ENCODE assay signal across 11 mouse cellular contexts in genomic region chr19:16160759-16161158, GRCm38 (mm10). TPM values are rescaled to one million over a fixed set of nuclear protein-coding genes. Genes with fewer than 3 reads are reported as not detected.
DNase-seq lines count a peak whose midpoint lies in the region; ATAC-seq and TF ChIP-seq lines count a peak whose summit lies in the region.
"Had no signal": no experiment of that assay in that cellular context is flagged by ENCODE, and none has a peak within 500 bp of the region (broad histone marks: within the 10 kb centered on the region; RNA-seq: fewer than 3 reads in every experiment).

No protein-coding gene starts in this region.

- DNase-seq in hindbrain, embryonic 10.5 days (ENCODE audit: low spot score): no peak
- DNase-seq in urinary bladder, postnatal 14 days (ENCODE audit: low spot score): peak; percentile 34
- DNase-seq in urinary bladder, adult 18-20 months (ENCODE audit: low spot score in 2 of 2): no peak
- no peak for DNase-seq in liver, postnatal 0 days
- DNase-seq in cerebellum, adult 9-10 months: no peak
- DNase-seq: cerebellum, postnatal 36 days; kidney, adult 9 months; right cerebral cortex, postnatal 14 days had no signal

- 78% methylated on average over 2 of the region's 2 CpGs for WGBS in hindbrain, embryonic 12.5 days
- 87% methylated on average over 2 of the region's 2 CpGs for WGBS in hindbrain, embryonic 10.5 days
- 72% methylated on average over 2 of the region's 2 CpGs for WGBS in hindbrain, embryonic 16.5 days
- WGBS in liver, postnatal 0 days (ENCODE audit: insufficient replicate concordance): 83% methylated on average over 2 of the region's 2 CpGs

- H3K36me3 ChIP-seq in hindbrain, embryonic 12.5 days: no peaks in the 10 kb centered on the region
- H3K36me3 ChIP-seq in hindbrain, embryonic 10.5 days: no peaks in the 10 kb centered on the region; the same call in 1 of the 2 replicates
- no peaks in the 10 kb centered on the region; the same call in 1 of the 2 replicates for H3K36me3 ChIP-seq in hindbrain, embryonic 16.5 days (ENCODE audit: control insufficient read depth, insufficient read depth, low read length)
- H3K36me3 ChIP-seq in liver, postnatal 0 days (replicated peaks; ENCODE audit: insufficient read depth, low read length): no peaks in the 10 kb centered on the region

- H3K4me3 ChIP-seq in hindbrain, embryonic 12.5 days: no peak overlapping the region
- H3K4me3 ChIP-seq in hindbrain, embryonic 10.5 days: no peak overlapping the region
- no peak overlapping the region for H3K4me3 ChIP-seq in hindbrain, embryonic 16.5 days (ENCODE audit: low read length)
- H3K4me3 ChIP-seq in liver, postnatal 0 days (ENCODE audit: low read depth, low read length): no peak overlapping the region
- H3K4me3 ChIP-seq: limb, embryonic 13.5 days had no signal

- H3K27ac ChIP-seq in hindbrain, embryonic 12.5 days: no peak overlapping the region
- no peak overlapping the region for H3K27ac ChIP-seq in hindbrain, embryonic 10.5 days
- H3K27ac ChIP-seq in hindbrain, embryonic 16.5 days (ENCODE audit: low read depth, low read length): no peak overlapping the region
- H3K27ac ChIP-seq in liver, postnatal 0 days (ENCODE audit: low read depth): no peak overlapping the region
- H3K27ac ChIP-seq: limb, embryonic 13.5 days had no signal

- no peak for TF ChIP-seq CTCF in liver, postnatal 0 days (IDR thresholded peaks at IDR 0.05; ENCODE audit: low read depth)

- H3K27me3 ChIP-seq in hindbrain, embryonic 12.5 days: no peaks in the 10 kb centered on the region
- H3K27me3 ChIP-seq in hindbrain, embryonic 10.5 days (ENCODE audit: insufficient read depth, poor library complexity, severe bottlenecking): no peaks in the 10 kb centered on the region
- no peaks in the 10 kb centered on the region for H3K27me3 ChIP-seq in hindbrain, embryonic 16.5 days (replicated peaks; ENCODE audit: control insufficient read depth, insufficient read depth, low read length)
- no peaks in the 10 kb centered on the region for H3K27me3 ChIP-seq in liver, postnatal 0 days (ENCODE audit: insufficient read depth, low read length)
- H3K27me3 ChIP-seq: limb, embryonic 13.5 days had no signal

- no peaks in the 10 kb centered on the region for H3K9me3 ChIP-seq in hindbrain, embryonic 12.5 days (replicated peaks)
- no peaks in the 10 kb centered on the region for H3K9me3 ChIP-seq in hindbrain, embryonic 10.5 days
- H3K9me3 ChIP-seq in hindbrain, embryonic 16.5 days (ENCODE audit: control insufficient read depth, low read length): no peaks in the 10 kb centered on the region
- H3K9me3 ChIP-seq in liver, postnatal 0 days (ENCODE audit: low read length): no peaks in the 10 kb centered on the region
- H3K9me3 ChIP-seq: limb, embryonic 13.5 days had no signal

- TF ChIP-seq EP300 in liver, postnatal 0 days (IDR thresholded peaks at IDR 0.05; ENCODE audit: low read depth): no peak

- H3K4me2 ChIP-seq in hindbrain, embryonic 12.5 days (replicated peaks): no peak overlapping the region
- H3K4me2 ChIP-seq in hindbrain, embryonic 16.5 days (ENCODE audit: low read length): no peak overlapping the region
- H3K4me2 ChIP-seq in liver, postnatal 0 days (ENCODE audit: low read depth, low read length): no peak overlapping the region
- H3K4me2 ChIP-seq: limb, embryonic 13.5 days had no signal

- H3K9ac ChIP-seq in hindbrain, embryonic 12.5 days: no peak overlapping the region
- H3K9ac ChIP-seq in hindbrain, embryonic 16.5 days (ENCODE audit: low read depth, low read length): no peak overlapping the region
- no peak overlapping the region for H3K9ac ChIP-seq in liver, postnatal 0 days (replicated peaks)
- H3K9ac ChIP-seq: limb, embryonic 13.5 days had no signal

- H3K4me1 ChIP-seq in hindbrain, embryonic 12.5 days: peaks cover 14% of the 10 kb centered on the region
- H3K4me1 ChIP-seq in hindbrain, embryonic 10.5 days (replicated peaks): peaks cover 7% of the 10 kb centered on the region
- peaks cover 9% of the 10 kb centered on the region for H3K4me1 ChIP-seq in hindbrain, embryonic 16.5 days (ENCODE audit: control insufficient read depth, insufficient read depth, low read depth, low read length)
- no peaks in the 10 kb centered on the region for H3K4me1 ChIP-seq in liver, postnatal 0 days (ENCODE audit: insufficient read depth)

- 0 out of 2 replicates have a peak, but pooled peaks have one; percentile 42 for ATAC-seq in hindbrain, embryonic 12.5 days (ENCODE audit: low FRiP score)
- peak; percentile 40 for ATAC-seq in hindbrain, embryonic 16.5 days
- no peak for ATAC-seq in liver, postnatal 0 days

RNA-seq across cellular contexts. Expression of gene Gnaq, which starts 28.1 kb away (rescaled TPM):
- polyA plus RNA-seq in hindbrain, embryonic 12.5 days (2016; fragmentation: Nextera tagmentation; extraction: Ambion mirVana): 49.3 and 54.4 TPM in 2 replicates
- polyA plus RNA-seq in hindbrain, embryonic 10.5 days (2016; fragmentation: Nextera tagmentation; extraction: Ambion mirVana): 23.1 and 26.7 TPM in 2 replicates
- 104 and 105 TPM in 2 replicates for polyA plus RNA-seq in hindbrain, embryonic 16.5 days (2015; fragmentation: Nextera tagmentation; extraction: Ambion mirVana)
- polyA plus RNA-seq in liver, postnatal 0 days (2015; fragmentation: Nextera tagmentation; extraction: Ambion mirVana): 4.9 and 5.3 TPM in 2 replicates
